Mouse (Mus musculus) cerebellum, postnatal 36 days (tissue): ENCODE measurements at regions not wholly inside any gene's neighbourhood (a gene's known extent, or its start where the extent isn't known, plus 50 kb on each side); places are given as distances from the start of the nearest gene placed in this dataset.

Experiments used
- DNase-seq, 2 experiments: peaks; one replicate each; pipeline ENCODE4 v3.0.0; 2021 to 2022; ENCODE audit warnings: mixed read lengths in 2 of 2

GRCm38 (mm10) chr6:59556668-59557310, 130.7 kb upstream of the Gprin3 start:
- no peak for DNase-seq

DNA sequence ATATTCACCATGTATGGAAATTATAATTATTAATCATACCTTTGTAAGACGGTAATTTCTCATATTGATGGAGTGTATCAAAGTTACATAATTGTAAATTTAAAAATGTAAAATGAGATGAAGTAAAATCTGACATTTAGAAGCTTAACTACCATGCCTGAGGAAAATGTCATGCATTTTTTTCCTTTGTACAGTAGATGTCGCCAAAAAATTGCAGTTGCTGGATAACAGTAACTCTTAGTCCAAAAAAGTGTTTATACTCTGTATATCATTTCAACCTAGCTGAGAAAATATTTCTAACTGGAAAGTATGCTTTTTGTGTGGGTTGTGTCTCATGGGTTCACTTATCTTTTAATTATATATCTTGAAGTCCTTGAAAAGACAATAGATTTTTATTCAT, 110.9 kb upstream of the Gprin3 start:
- DNase-seq, result no peak

DNA sequence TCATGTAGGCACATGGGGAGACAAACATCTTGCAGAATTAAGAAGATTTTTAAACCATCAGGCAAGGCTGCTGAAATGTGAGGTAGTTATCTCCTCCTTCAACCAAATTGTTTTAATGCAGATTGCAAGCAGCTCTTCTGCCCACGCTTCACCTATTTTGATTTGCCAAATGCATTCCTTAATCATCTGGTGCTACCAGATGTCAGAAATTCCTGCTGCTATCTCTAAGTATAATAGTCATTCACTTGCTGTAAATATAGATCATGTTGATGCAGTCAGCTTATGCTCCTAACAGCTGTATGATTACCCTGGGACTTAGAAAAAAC, 98.8 kb upstream of the Gprin3 start:
- no peak for DNase-seq

DNA sequence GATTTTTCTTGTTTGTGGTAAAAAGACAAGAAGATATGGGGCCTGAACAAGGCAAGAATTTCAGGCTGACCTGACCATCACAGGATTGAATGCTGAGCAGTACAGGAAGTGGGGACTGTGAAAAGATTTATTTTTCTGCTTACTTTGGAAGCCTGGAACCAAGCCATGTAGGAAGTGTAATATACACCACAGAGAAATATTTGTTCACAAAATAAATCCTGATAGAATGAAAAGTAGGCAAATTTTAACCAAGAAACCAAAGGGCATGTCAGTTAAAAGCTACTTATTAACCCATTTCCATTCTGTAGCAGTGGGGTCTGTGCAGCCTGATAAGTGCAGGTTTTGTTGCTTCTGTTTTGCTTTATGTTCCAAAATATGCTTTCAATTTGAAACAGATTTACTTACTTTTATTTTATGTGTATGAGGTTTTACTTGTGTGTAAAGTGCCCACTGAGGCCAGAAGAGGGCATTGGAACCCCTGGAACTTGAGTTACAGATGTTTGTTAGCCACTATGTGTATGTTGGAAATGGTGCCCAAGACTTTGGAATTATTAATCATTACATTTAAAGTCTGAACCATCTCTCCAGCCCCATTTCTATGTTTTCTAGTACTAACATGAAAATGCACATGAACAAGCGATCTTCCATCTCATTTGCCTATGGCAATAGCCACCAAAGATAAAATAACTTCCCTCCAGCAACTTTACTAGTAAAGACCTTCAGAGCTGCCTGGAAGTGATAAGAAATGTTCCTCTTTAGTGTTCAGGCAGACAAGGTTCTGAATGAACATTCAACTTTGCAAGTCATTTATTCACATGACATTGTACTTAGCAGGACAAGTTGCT, 98.2 kb upstream of the Gprin3 start:
- no peak for DNase-seq

DNA sequence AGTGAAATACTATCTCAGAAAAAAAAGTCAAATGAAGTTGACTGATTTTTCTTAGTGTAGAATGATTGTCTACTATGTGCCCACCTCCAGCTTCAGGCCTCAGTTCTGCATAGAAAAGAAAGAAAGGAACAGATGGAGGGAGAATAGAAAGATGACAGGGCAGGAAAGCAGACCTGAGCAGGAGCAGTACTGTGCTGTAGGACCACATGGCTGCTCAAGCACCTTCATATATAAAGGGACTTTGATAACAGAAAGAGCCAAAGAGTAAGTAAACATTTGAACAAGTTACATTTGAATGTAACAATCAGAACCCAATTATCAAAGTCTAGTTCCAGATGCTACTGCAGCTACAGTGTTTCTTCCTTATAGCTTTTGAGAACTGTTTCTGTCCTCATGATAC, 96.9 kb upstream of the Gprin3 start:
- DNase-seq, result no peak

DNA sequence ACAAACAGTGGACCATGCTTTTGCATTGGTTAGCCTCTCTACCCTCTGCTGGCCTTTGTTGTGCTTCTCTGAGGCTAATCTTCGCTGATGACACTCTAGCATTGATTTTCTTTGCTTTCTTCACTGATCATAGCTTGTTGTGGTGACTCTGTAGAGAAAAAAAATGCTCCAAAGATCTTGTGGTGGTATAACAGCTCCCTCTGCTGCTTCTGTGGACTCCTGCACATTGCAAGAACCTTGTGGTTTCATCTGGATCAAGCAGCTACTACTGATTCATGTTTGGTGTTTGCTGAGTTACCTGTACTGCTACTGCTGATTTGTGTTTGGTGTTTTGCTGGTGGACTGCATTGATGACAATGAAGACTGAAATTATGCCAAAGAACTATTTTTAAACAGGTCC, 74.7 kb upstream of the Gprin3 start:
- peak in 1 of 2 experiments; percentile 27 for DNase-seq

GRCm38 (mm10) chr6:59498800-59499199, 72.7 kb upstream of the Gprin3 start:
- no peak for DNase-seq

DNA sequence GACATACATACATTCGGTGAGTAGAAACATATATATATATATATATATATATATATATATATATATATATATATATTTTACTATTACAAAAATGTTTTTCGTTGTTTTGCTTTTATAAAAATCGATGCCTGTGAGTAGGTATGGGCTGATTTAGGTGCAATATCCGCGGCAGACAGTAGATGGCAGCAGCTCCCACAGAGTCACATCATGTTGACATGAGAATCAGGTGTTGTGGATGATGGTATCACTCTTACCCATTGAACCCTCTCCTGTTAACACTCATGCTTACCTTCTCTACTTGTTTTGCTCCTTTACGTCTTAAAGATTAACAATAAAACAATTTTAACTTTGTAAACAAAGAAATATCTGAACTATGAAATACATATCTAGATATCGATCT, 72.0 kb upstream of the Gprin3 start:
- peak; percentile 71 to 77 for DNase-seq

DNA sequence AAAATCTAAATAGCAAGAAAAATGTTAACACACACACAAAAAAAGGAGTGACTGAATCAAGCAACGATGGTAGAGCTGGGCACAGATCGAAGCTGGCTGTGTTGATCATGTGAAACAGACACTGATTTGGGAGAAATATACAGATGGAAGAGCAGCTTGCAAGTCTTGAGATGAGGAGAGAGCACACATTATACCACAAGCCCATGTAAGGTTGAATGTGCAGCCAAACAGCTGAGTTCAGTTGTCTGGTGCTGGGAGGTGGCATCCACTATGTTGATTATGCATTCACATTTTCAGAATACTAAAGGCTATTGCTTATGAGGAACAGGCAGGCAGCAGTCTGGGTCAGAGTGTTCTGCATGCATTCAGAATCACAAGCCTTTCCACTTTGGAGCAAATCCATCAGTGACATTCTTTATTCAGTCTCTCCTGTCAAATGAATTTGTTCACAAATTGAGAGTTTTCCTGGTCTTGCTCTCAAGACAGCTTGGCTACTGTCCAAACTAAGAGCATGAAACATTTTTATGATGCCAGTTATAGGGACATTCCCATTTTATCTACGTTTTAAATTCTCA, 63.0 kb upstream of the Gprin3 start:
- no peak for DNase-seq

DNA sequence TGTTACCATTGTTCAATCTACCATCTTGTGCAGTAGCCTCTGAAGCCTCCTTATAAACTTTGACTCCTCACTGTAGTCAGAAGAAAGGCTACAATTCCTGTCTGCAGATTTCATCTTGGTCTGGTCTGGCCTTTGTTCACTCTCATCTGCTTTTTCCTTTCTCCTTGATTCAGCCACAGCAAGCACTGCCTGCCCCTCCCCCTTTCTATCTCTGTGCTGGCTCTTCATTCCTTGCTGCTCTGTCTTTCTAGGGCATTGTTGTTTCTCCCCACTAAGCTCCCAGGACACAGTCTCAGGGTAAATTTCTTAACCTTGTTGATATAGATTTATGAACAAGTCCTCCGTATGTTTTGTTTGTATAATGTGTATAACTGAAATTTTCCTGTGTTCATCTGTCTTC, 62.3 kb upstream of the Gprin3 start:
- DNase-seq, result no peak

GRCm38 (mm10) chr6:59484004-59484403, 57.9 kb upstream of the Gprin3 start:
- no peak for DNase-seq

- peak; percentile 61 to 75 for DNase-seq
These were observed 57.5 kb upstream of the Gprin3 start for GRCm38 (mm10) chr6:59483587-59483986.
